Mouse (Mus musculus) ES-E14 (cell line): ENCODE measurements around the gene Adgrb3. TPM values are rescaled to one million over a fixed set of nuclear protein-coding genes. Genes with fewer than 3 reads are reported as not detected.

Source experiments
- DNase-seq: peaks from one replicate; pipeline ENCODE4 v3.0.0-alpha.2; 2013; ENCODE audit warnings: low read depth, low spot score
- H3K27ac ChIP-seq: 2 replicates; pipeline ENCODE4 v1.5.1; 2012; ENCODE audit warnings: low read depth, mild to moderate bottlenecking, low read length, moderate library complexity, mixed read lengths; ENCODE audit not compliant: poor library complexity, insufficient read depth, severe bottlenecking
- H3K36me3 ChIP-seq: 2 replicates; pipeline ENCODE4 v1.6.1; 2012; ENCODE audit warnings: mild to moderate bottlenecking, low read length, moderate library complexity, mixed read lengths; ENCODE audit not compliant: control insufficient read depth, poor library complexity, insufficient read depth, severe bottlenecking
- H3K4me1 ChIP-seq, 2 experiments: fragments of 150-350 bp in 1 of 2; sonication (generic) in 1 of 2; 2 replicates each; pipeline ENCODE4 v1.6.1; 2012; ENCODE audit warnings: low read length in 2 of 2, mild to moderate bottlenecking in 1 of 2, mixed read lengths in 1 of 2; ENCODE audit not compliant: control insufficient read depth in 2 of 2, insufficient read depth in 2 of 2, poor library complexity in 1 of 2
- H3K4me3 ChIP-seq, 2 experiments: fragments of 150-350 bp in 1 of 2; sonication (generic) in 1 of 2; 2 replicates each; pipeline ENCODE4 v1.5.1; 2012; ENCODE audit warnings: low read length in 2 of 2, low read depth in 1 of 2, mild to moderate bottlenecking in 1 of 2, mixed read lengths in 1 of 2; ENCODE audit not compliant: insufficient read depth in 1 of 2, poor library complexity in 1 of 2, severe bottlenecking in 1 of 2
- H3K9ac ChIP-seq: 2 replicates; pipeline ENCODE4 v1.6.1; 2012; ENCODE audit warnings: low read depth, mild to moderate bottlenecking, low read length, mixed read lengths; ENCODE audit not compliant: poor library complexity, insufficient read depth, severe bottlenecking
- H3K9me3 ChIP-seq: fragments of 150-350 bp; sonication (generic); 2 replicates; pipeline ENCODE4 v1.6.1; 2012; ENCODE audit warnings: low read depth, mild to moderate bottlenecking, low read length; ENCODE audit not compliant: control insufficient read depth, insufficient read depth
- CHD2 ChIP-seq: IDR thresholded peaks from 2 replicates; pipeline ENCODE4 v1.6.1; 2014; ENCODE audit warnings: mild to moderate bottlenecking, low read depth, low read length, inconsistent platforms
- HCFC1 ChIP-seq: IDR thresholded peaks from 2 replicates; pipeline ENCODE4 v1.6.1; 2012; ENCODE audit warnings: low read length, inconsistent platforms, borderline replicate concordance; ENCODE audit not compliant: insufficient read depth
- MAFK ChIP-seq: IDR thresholded peaks from 2 replicates; pipeline ENCODE4 v1.6.1; 2014; ENCODE audit warnings: mild to moderate bottlenecking, low read depth, low read length, inconsistent platforms; ENCODE audit not compliant: insufficient read depth
- ZC3H11A ChIP-seq: IDR thresholded peaks from 2 replicates; pipeline ENCODE4 v1.6.1; 2012; ENCODE audit warnings: low read depth, mild to moderate bottlenecking, inconsistent platforms, low read length, borderline replicate concordance
- ZNF384 ChIP-seq: IDR thresholded peaks from 2 replicates; pipeline ENCODE4 v1.6.1; 2012; ENCODE audit warnings: low read depth, low read length, inconsistent platforms
- in situ Hi-C, 2 experiments: fragments of 600-800 bp; cut with MboI; formaldehyde crosslinking; loops; one replicate each; pipeline ENCODE4 v1.15.1; 2025; ENCODE audit warnings: low sequenced_read_pairs in 2 of 2, inconsistent platforms in 1 of 2; ENCODE audit not compliant: unreplicated experiment in 2 of 2
- total RNA-seq: library from RNA; depleted of rRNA; stranded (reverse); fragments of 300-350 nt; gene quantifications from 2 replicates; pipeline ENCODE4 v1.2.3, GENCODE M21; 2012

Adgrb3 gene
- total RNA-seq, 1 experiment: 0.27 TPM

- DNase-seq: no peak
- TF ChIP-seq ZNF384 (no peak), MAFK (no peak), ZC3H11A (no peak), CHD2 (no peak), HCFC1 (no peak)
- no peak overlapping the region for H3K4me3 ChIP-seq
- H3K9ac ChIP-seq: no peak overlapping the region
- H3K9me3 ChIP-seq: no peaks in the 10 kb centered on the region
- H3K27ac ChIP-seq: no peak overlapping the region
- no peaks in the 10 kb centered on the region for H3K36me3 ChIP-seq
- in situ Hi-C loops: no loop called here
- no peaks in the 10 kb centered on the region for H3K4me1 ChIP-seq
Measured at GRCm38 (mm10) chr1:25828071-25828755, 1.3 kb downstream of the Adgrb3 start.

GRCm38 (mm10) chr1:25827436-25827835 lies 2.1 kb downstream of the Adgrb3 start:
- no peak for DNase-seq
- no peak for TF ChIP-seq MAFK
- TF ChIP-seq CHD2: no peak
- TF ChIP-seq ZNF384: no peak
- TF ChIP-seq ZC3H11A: no peak
- TF ChIP-seq HCFC1: no peak
- Histone ChIP-seq H3K4me1 (no peaks in the 10 kb centered on the region), H3K9ac (no peak overlapping the region), H3K9me3 (no peaks in the 10 kb centered on the region), H3K27ac (no peak overlapping the region), H3K4me3 (no peak overlapping the region), H3K36me3 (no peaks in the 10 kb centered on the region)
- in situ Hi-C loops: no loop called here

- Histone ChIP-seq H3K9me3 (no peaks in the 10 kb centered on the region), H3K4me1 (no peaks in the 10 kb centered on the region), H3K36me3 (no peaks in the 10 kb centered on the region), H3K4me3 (no peak overlapping the region), H3K9ac (no peak overlapping the region), H3K27ac (no peak overlapping the region)
- TF ChIP-seq CHD2 (no peak), HCFC1 (no peak), ZNF384 (no peak), MAFK (no peak), ZC3H11A (no peak)
- no peak for DNase-seq
- in situ Hi-C loops: no loop called here
Measured at GRCm38 (mm10) chr1:25826771-25827170, 2.7 kb downstream of the Adgrb3 start.

- Histone ChIP-seq H3K27ac (no peak overlapping the region), H3K36me3 (no peaks in the 10 kb centered on the region), H3K4me1 (no peaks in the 10 kb centered on the region), H3K9ac (no peak overlapping the region), H3K9me3 (no peaks in the 10 kb centered on the region), H3K4me3 (no peak overlapping the region)
- in situ Hi-C loops: no loop called here
- DNase-seq: no peak
- TF ChIP-seq HCFC1 (no peak), ZC3H11A (no peak), CHD2 (no peak), ZNF384 (no peak), MAFK (no peak)
Measured at GRCm38 (mm10) chr1:25824626-25825025, 4.9 kb downstream of the Adgrb3 start.

GRCm38 (mm10) chr1:25823961-25824360 lies 5.5 kb downstream of the Adgrb3 start:
- in situ Hi-C loops: no loop called here
- no peaks in the 10 kb centered on the region for H3K9me3 ChIP-seq
- no peaks in the 10 kb centered on the region for H3K36me3 ChIP-seq
- no peak overlapping the region for H3K4me3 ChIP-seq
- no peaks in the 10 kb centered on the region for H3K4me1 ChIP-seq
- TF ChIP-seq ZNF384 (no peak), CHD2 (no peak), MAFK (no peak), HCFC1 (no peak), ZC3H11A (no peak)
- no peak for DNase-seq
- H3K9ac ChIP-seq: no peak overlapping the region
- no peak overlapping the region for H3K27ac ChIP-seq
